19 mouse cellular contexts compared by ENCODE assay signal in genomic region chr14:18398953-18399352, GRCm38 (mm10).
A peak's percentile ranks its signal among the peaks of the same experiment; 100 is the strongest.
DNase-seq lines count a peak whose midpoint lies in the region; ATAC-seq and TF ChIP-seq lines count a peak whose summit lies in the region.
"Had no signal": no experiment of that assay in that cellular context is flagged by ENCODE, and none has a peak within 500 bp of the region (broad histone marks: within the 10 kb centered on the region; RNA-seq: fewer than 3 reads in every experiment).

No protein-coding gene starts in this region.

- intact Hi-C loops in heart, postnatal 14 days (cut with DNase I) = no loop called here

- no peaks in the 10 kb centered on the region for H3K27me3 ChIP-seq in heart, embryonic 12.5 days (replicated peaks)
- H3K27me3 ChIP-seq in heart, embryonic 16.5 days (ENCODE audit: control insufficient read depth, insufficient read depth, low read length) = no peaks in the 10 kb centered on the region
- no peaks in the 10 kb centered on the region for H3K27me3 ChIP-seq in liver, adult 2 months (ENCODE audit: control insufficient read depth, insufficient read depth, low read length)
- H3K27me3 ChIP-seq in liver, embryonic 11.5 days (replicated peaks; ENCODE audit: control insufficient read depth, insufficient read depth, low read length) = no peaks in the 10 kb centered on the region
- H3K27me3 ChIP-seq: forebrain, embryonic 13.5 days; hindbrain, embryonic 13.5 days; intestine, embryonic 15.5 days had no signal

- H3K4me3 ChIP-seq in heart, embryonic 12.5 days = no peak overlapping the region
- H3K4me3 ChIP-seq in heart, embryonic 16.5 days (ENCODE audit: low read length) = no peak overlapping the region
- H3K4me3 ChIP-seq in liver, adult 2 months (ENCODE audit: insufficient read depth, low read depth, low read length) = no peak overlapping the region
- H3K4me3 ChIP-seq in liver, embryonic 11.5 days (ENCODE audit: low read depth, low read length) = no peak overlapping the region
- H3K4me3 ChIP-seq: embryonic facial prominence, embryonic 10.5 days; forebrain, embryonic 13.5 days; hindbrain, embryonic 13.5 days; intestine, embryonic 15.5 days had no signal

- WGBS in heart, embryonic 12.5 days = 86% methylated on average over 4 of the region's 4 CpGs
- WGBS in heart, embryonic 16.5 days = 92% methylated on average over 4 of the region's 4 CpGs
- whole genome bisulfite sequencing in liver, adult 2 months = 43% methylated on average over 4 of the region's 4 CpGs
- 90% methylated on average over 4 of the region's 4 CpGs for WGBS in liver, embryonic 11.5 days

- no peaks in the 10 kb centered on the region for H3K36me3 ChIP-seq in heart, embryonic 12.5 days
- H3K36me3 ChIP-seq in heart, embryonic 16.5 days (ENCODE audit: control insufficient read depth, insufficient read depth) = no peaks in the 10 kb centered on the region
- no peaks in the 10 kb centered on the region for H3K36me3 ChIP-seq in liver, adult 2 months (ENCODE audit: control insufficient read depth, insufficient read depth, low read length)
- no peaks in the 10 kb centered on the region for H3K36me3 ChIP-seq in liver, embryonic 11.5 days (ENCODE audit: control insufficient read depth, insufficient read depth, low read length)
- H3K36me3 ChIP-seq: embryonic facial prominence, embryonic 10.5 days; hindbrain, embryonic 13.5 days; intestine, embryonic 15.5 days had no signal

- no peaks in the 10 kb centered on the region for H3K79me2 ChIP-seq in liver, adult 2 months (ENCODE audit: control insufficient read depth, insufficient read depth, low read length)

- no peak for ATAC-seq in heart, embryonic 12.5 days (ENCODE audit: insufficient number of reproducible peaks, low FRiP score)
- no peak for ATAC-seq in heart, embryonic 16.5 days (replicated peaks; ENCODE audit: extremely low read depth, insufficient read depth, low FRiP score)
- no peak for ATAC-seq in liver, embryonic 11.5 days (replicated peaks; ENCODE audit: low FRiP score)
- ATAC-seq: forebrain, embryonic 13.5 days; forebrain, postnatal 0 days; hindbrain, postnatal 0 days; intestine, embryonic 15.5 days had no signal

- TF ChIP-seq POLR2A in liver, adult 2 months (IDR thresholded peaks at IDR 0.05; ENCODE audit: extremely low read depth, insufficient read depth, low read length) = no peak

- H3K9me3 ChIP-seq in heart, embryonic 12.5 days (replicated peaks) = peaks cover 6% of the 10 kb centered on the region; the same call in 1 of the 2 replicates
- H3K9me3 ChIP-seq in heart, embryonic 16.5 days (replicated peaks; ENCODE audit: control insufficient read depth, low read length) = no peaks in the 10 kb centered on the region
- no peaks in the 10 kb centered on the region; the same call in 1 of the 2 replicates for H3K9me3 ChIP-seq in liver, embryonic 11.5 days (ENCODE audit: control insufficient read depth, low read length)
- H3K9me3 ChIP-seq: embryonic facial prominence, embryonic 10.5 days; forebrain, embryonic 13.5 days; hindbrain, embryonic 13.5 days; intestine, embryonic 15.5 days had no signal

- H3K27ac ChIP-seq in heart, embryonic 12.5 days (ENCODE audit: poor library complexity, severe bottlenecking) = 0 out of 2 replicates have a peak overlapping the region, but pooled peaks have one; percentile 4
- H3K27ac ChIP-seq in heart, embryonic 16.5 days (ENCODE audit: low read length) = peak overlapping the region; percentile 43; the same call in 1 of the 2 replicates
- peak overlapping the region; percentile 33 for H3K27ac ChIP-seq in liver, adult 2 months (replicated peaks; ENCODE audit: insufficient read depth, low read depth, low read length)
- no peak overlapping the region for H3K27ac ChIP-seq in liver, embryonic 11.5 days (ENCODE audit: low read depth, low read length)
- H3K27ac ChIP-seq: embryonic facial prominence, embryonic 10.5 days; forebrain, embryonic 13.5 days; hindbrain, embryonic 13.5 days; hindbrain, postnatal 0 days; intestine, embryonic 15.5 days had no signal

- H3K4me1 ChIP-seq in heart, embryonic 12.5 days (replicated peaks) = peaks cover 18% of the 10 kb centered on the region
- peaks cover 15% of the 10 kb centered on the region for H3K4me1 ChIP-seq in heart, embryonic 16.5 days (ENCODE audit: control insufficient read depth, insufficient read depth, low read length)
- peaks cover 8% of the 10 kb centered on the region for H3K4me1 ChIP-seq in liver, adult 2 months (ENCODE audit: control insufficient read depth, insufficient read depth, low read length)
- no peaks in the 10 kb centered on the region for H3K4me1 ChIP-seq in liver, embryonic 11.5 days (replicated peaks; ENCODE audit: control insufficient read depth, insufficient read depth, low read length)
- H3K4me1 ChIP-seq: forebrain, embryonic 13.5 days; hindbrain, embryonic 13.5 days; intestine, embryonic 15.5 days had no signal

- DNase-seq in heart, adult 11 months = no peak
- DNase-seq in heart, postnatal 14 days = no peak
- peak; percentile 91 for DNase-seq in liver, adult 2 months (ENCODE audit: extremely low read depth, low read depth, low spot score)
- no peak for DNase-seq in liver, embryonic 11.5 days (ENCODE audit: low spot score)
- DNase-seq in yolk sac, embryonic 10.5 days (ENCODE audit: low spot score) = peak; percentile 19
- DNase-seq in right cerebral cortex, postnatal 10 days (ENCODE audit: low spot score in 2 of 2) = no peak
- DNase-seq: adrenal gland, adult 8-10 months; adrenal gland, postnatal 36 days; cerebellum, adult 2 months; cerebellum, postnatal 10 days; forebrain, postnatal 0 days; gastrocnemius, postnatal 25 days had no signal

- TF ChIP-seq CTCF in liver, adult 2 months (IDR thresholded peaks at IDR 0.05; ENCODE audit: low read depth, low read length) = no peak

- no peak overlapping the region for H3K4me2 ChIP-seq in heart, embryonic 12.5 days
- H3K4me2 ChIP-seq in heart, embryonic 16.5 days (ENCODE audit: low read depth, low read length) = no peak overlapping the region
- no peak overlapping the region for H3K4me2 ChIP-seq in liver, embryonic 11.5 days
- H3K4me2 ChIP-seq: forebrain, embryonic 13.5 days; hindbrain, embryonic 13.5 days; intestine, embryonic 15.5 days had no signal

- H3K9ac ChIP-seq in heart, embryonic 12.5 days = 0 out of 2 replicates have a peak overlapping the region, but pooled peaks have one; percentile 13
- H3K9ac ChIP-seq in heart, embryonic 16.5 days (ENCODE audit: low read length) = no peak overlapping the region; the same call in 1 of the 2 replicates
- no peak overlapping the region for H3K9ac ChIP-seq in liver, adult 2 months (ENCODE audit: low read depth, low read length)
- H3K9ac ChIP-seq in liver, embryonic 11.5 days (ENCODE audit: low read depth, low read length) = no peak overlapping the region
- H3K9ac ChIP-seq: forebrain, embryonic 13.5 days; forebrain, postnatal 0 days; hindbrain, embryonic 13.5 days; intestine, embryonic 15.5 days had no signal

Comparison
In these comparisons a context has a peak if more than half of its experiments do, and no peak if none do; other contexts are left out.
1. DNase-seq: peak in liver, adult 2 months (single experiment) and yolk sac, embryonic 10.5 days (single experiment); none in heart, adult 11 months (single experiment), heart, postnatal 14 days (0 of 2), liver, embryonic 11.5 days (single experiment) and right cerebral cortex, postnatal 10 days (0 of 2).